Mouse (Mus musculus) left cerebral cortex, adult 9 months (tissue): ENCODE data around the gene Dennd4b.
A peak's percentile ranks its signal among the peaks of the same experiment; 100 is the strongest.
"Not testable (repeated sequence)": the region's sequence is repeated elsewhere in the genome, so short reads cannot be mapped to it uniquely, and the experiment has no call there.

ENCODE experiments used
- DNase-seq, 2 experiments: peaks; one replicate each; pipeline ENCODE4 v3.0.0; 2022; ENCODE audit warnings: low spot score in 2 of 2

Dennd4b gene

GRCm38 (mm10) chr3:90253174-90253573 lies 11.8 kb upstream of the Dennd4b start:
- DNase-seq: not testable (repeated sequence)

GRCm38 (mm10) chr3:90253653-90254418 lies 11.1 kb upstream of the Dennd4b start, which contains the start of gene Crtc2:
TSS of gene Crtc2 (plus strand) at chr3:90254163.
- DNase-seq: peak; percentile 96 to 98

- no peak for DNase-seq
Measured at GRCm38 (mm10) chr3:90254419-90255193, 10.4 kb upstream of the Dennd4b start.

- DNase-seq: no peak
Measured at GRCm38 (mm10) chr3:90255194-90255565, 9.8 kb upstream of the Dennd4b start.

GRCm38 (mm10) chr3:90255784-90256353 lies 9.1 kb upstream of the Dennd4b start:
- no peak for DNase-seq

- DNase-seq: no peak
Measured at GRCm38 (mm10) chr3:90256731-90257530, 8.1 kb upstream of the Dennd4b start.

- DNase-seq: no peak
Measured at GRCm38 (mm10) chr3:90258521-90258920, 6.5 kb upstream of the Dennd4b start.

GRCm38 (mm10) chr3:90263121-90263771 lies 1.7 kb upstream of the Dennd4b start:
- DNase-seq: no peak

- DNase-seq: no peak
Measured at GRCm38 (mm10) chr3:90264687-90265033, 325 bp upstream of the Dennd4b start.

GRCm38 (mm10) chr3:90265932-90266741 lies 1.2 kb downstream of the Dennd4b start:
- no peak for DNase-seq

GRCm38 (mm10) chr3:90266901-90267775 lies 2.2 kb downstream of the Dennd4b start:
- no peak for DNase-seq

GRCm38 (mm10) chr3:90268190-90268589 lies 3.2 kb downstream of the Dennd4b start:
- DNase-seq: no peak

GRCm38 (mm10) chr3:90268971-90269370 lies 4.0 kb downstream of the Dennd4b start:
- no peak for DNase-seq

- no peak for DNase-seq
Measured at GRCm38 (mm10) chr3:90270784-90271183, 5.8 kb downstream of the Dennd4b start.

- no peak for DNase-seq
Measured at GRCm38 (mm10) chr3:90272170-90272569, 7.2 kb downstream of the Dennd4b start.

- DNase-seq: no peak
Measured at GRCm38 (mm10) chr3:90273855-90274254, 8.9 kb downstream of the Dennd4b start.

GRCm38 (mm10) chr3:90275286-90275685 lies 10.3 kb downstream of the Dennd4b start:
- no peak for DNase-seq

- no peak for DNase-seq
Measured at GRCm38 (mm10) chr3:90276858-90277257, 11.9 kb downstream of the Dennd4b start.

- no peak for DNase-seq
Measured at GRCm38 (mm10) chr3:90277793-90278192, 12.8 kb downstream of the Dennd4b start.

- no peak for DNase-seq
Measured at GRCm38 (mm10) chr3:90278211-90278610, 13.2 kb downstream of the Dennd4b start.
